Mouse (Mus musculus) spleen, adult 2 months (tissue): ENCODE results near the gene Dnaja4.

Source experiments
- CTCF ChIP-seq: fragments of 200-500 bp; IDR thresholded peaks from 2 replicates; pipeline ENCODE4 v1.5.1; 2011; ENCODE audit warnings: mild to moderate bottlenecking, inconsistent platforms; ENCODE audit not compliant: insufficient read depth, insufficient read length, insufficient replicate concordance; ENCODE audit errors: extremely low read depth
- POLR2A ChIP-seq: fragments of 200-500 bp; IDR thresholded peaks from 2 replicates; pipeline ENCODE4 v1.6.1; 2011; ENCODE audit warnings: low read depth, low read length, inconsistent platforms

DNA sequence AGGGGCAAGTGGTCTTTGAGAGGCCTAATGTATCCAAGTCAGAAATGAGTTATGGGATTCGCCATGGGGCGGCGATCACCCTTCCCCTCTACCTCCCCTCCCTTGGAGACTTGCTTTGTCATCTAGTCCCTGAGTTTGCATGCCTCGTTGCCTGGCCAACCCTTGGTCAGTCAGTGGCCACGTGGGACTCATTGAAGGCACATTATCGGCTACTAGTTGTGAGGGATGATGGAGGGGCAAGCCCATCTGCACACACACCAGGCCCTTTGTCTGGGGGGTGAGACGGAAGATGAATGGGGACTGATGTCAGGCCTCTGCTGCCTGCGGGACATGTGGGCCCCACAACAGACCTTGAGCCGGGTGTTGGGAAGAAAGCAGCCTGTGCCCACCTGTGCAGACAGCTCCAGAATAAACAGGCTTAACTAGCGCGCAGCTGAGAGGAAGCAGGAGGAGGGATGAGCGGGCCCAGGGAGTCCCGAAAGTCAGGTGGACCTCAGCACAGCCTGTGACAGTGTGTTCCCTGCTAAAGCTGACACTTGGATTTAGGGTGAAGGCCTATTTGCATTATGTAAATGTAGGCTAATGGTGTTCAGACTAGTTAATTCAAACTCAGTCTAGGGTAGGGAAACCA, 47.2 kb downstream of the Dnaja4 start:
- no peak for TF ChIP-seq POLR2A
- no peak for TF ChIP-seq CTCF
